Mouse (Mus musculus): ENCODE data around the gene Upf3a.

GRCm38 (mm10) chr8:13747626-13748025 lies 37.8 kb upstream of the Upf3a start:
- TF ChIP-seq POLR2A (IDR thresholded peaks at IDR 0.05; ENCODE audit: control insufficient read depth, low read depth, low read length) (no peak), CTCF (IDR thresholded peaks at IDR 0.05; ENCODE audit: control insufficient read depth, insufficient read depth, insufficient replicate concordance, low read depth, low read length) (no peak)
